Mouse (Mus musculus) adrenal gland, postnatal 36 days (tissue): ENCODE results near the gene Acbd6. TPM values are rescaled to one million over a fixed set of nuclear protein-coding genes. Genes with fewer than 3 reads are reported as not detected.

ENCODE experiments used
- DNase-seq, 2 experiments: peaks; one replicate each; pipeline ENCODE4 v3.0.0; 2021; ENCODE audit warnings: mixed read lengths in 1 of 2
- total RNA-seq, 2 experiments: library from RNA; stranded (reverse); gene quantifications; 2 replicates each; pipeline ENCODE4 v1.2.3; 2021

Gene Acbd6
- total RNA-seq, 2 experiments from 2014 or later = 67.2 to 75.2 TPM

GRCm38 (mm10) chr1:155721443-155721842 lies 163.5 kb downstream of the Acbd6 start:
- DNase-seq = peak in 1 of 2 experiments; percentile 42

- DNase-seq = peak; percentile 53 to 59
These were observed 164.3 kb downstream of the Acbd6 start for GRCm38 (mm10) chr1:155722185-155722584.

- DNase-seq = no peak
These were observed 166.4 kb downstream of the Acbd6 start for GRCm38 (mm10) chr1:155724301-155724700.

GRCm38 (mm10) chr1:155725876-155726275 lies 168.0 kb downstream of the Acbd6 start:
- no peak for DNase-seq

GRCm38 (mm10) chr1:155727830-155728229 lies 169.9 kb downstream of the Acbd6 start:
- DNase-seq = no peak

DNA sequence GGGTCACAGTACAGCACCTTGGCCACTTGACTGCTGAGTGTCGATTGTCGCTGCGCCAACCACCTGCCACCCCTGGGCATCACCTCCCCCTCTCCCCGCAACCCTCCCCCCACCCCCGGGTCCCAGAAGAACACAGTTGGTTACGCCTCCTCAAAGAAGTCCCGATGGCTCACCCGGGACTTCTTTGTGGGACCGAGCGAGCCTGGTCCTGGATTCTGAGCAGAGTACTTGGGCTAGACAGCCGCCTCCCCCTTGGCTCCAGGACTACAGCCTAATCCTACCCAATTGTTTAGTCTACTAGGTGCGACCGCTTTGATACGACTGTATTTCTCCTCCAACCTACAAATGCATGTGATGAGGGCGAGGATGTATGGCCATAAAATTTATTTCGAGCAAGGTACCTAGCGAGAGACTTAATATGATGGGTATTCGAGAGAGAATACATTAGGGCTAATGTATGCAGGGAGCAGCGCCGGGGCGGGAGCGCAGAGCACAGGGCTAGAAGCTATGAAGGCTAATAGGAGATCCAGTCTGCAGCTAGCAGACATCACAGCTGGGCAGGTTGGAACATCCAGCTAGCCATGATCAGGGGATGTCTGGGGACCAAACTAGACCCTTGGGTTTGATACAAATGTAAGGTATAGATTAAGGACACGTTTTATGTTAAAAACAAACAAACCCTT lies 171.3 kb downstream of the Acbd6 start:
- DNase-seq = no peak

DNA sequence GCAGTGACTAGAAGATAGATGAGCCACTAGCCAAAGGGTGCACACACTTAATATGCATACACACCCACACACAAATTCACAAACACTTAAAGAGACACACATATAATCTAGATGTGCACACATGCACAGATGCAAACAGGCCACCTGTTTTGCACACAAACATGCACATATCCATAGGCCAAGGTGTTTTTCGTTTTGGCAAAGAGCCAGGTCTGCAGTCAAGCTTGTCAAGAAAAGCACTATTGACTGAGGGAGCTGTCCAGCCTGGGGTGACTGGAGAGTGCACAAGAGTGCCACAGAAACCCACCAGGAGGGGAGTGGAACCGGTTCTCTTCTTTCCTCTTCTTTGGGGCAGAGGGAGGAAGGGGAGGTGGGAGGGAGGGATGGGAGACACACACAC lies 173.2 kb downstream of the Acbd6 start:
- no peak for DNase-seq

DNA sequence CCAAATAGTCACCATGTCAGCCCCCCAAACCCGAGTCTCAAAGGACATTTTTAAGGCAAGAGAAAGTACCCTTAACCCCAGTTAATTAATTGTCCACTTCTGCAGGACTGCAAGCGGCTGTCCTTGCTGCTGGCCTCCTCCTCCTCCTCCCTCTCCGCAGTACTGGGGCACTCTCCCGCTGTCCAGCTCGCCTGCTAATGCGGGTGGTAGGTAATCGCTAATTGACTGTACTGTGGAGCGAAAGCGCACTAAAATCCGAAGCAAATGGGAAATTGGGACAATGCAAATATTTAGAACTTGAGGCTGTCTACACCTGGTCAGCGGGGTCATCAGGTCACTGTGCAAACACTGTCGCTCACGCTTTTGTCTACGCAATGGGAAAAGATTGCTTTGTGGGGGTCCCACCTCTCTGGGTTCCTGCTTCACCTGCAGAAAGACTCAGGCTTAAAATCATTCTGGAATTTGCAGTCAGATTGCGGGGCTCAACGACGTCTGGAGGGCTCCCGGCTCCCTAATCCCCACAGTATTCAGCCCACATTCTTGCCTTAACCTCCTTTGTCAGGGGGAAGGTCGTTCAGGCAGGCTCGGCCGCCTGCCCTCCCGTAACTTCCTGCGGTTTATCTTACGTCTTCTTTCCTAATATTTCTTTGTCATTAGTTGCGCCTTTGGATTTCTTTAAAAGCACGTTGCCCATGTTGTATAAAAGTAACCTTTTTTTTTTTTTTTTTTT lies 178.3 kb downstream of the Acbd6 start:
- DNase-seq = no peak

DNA sequence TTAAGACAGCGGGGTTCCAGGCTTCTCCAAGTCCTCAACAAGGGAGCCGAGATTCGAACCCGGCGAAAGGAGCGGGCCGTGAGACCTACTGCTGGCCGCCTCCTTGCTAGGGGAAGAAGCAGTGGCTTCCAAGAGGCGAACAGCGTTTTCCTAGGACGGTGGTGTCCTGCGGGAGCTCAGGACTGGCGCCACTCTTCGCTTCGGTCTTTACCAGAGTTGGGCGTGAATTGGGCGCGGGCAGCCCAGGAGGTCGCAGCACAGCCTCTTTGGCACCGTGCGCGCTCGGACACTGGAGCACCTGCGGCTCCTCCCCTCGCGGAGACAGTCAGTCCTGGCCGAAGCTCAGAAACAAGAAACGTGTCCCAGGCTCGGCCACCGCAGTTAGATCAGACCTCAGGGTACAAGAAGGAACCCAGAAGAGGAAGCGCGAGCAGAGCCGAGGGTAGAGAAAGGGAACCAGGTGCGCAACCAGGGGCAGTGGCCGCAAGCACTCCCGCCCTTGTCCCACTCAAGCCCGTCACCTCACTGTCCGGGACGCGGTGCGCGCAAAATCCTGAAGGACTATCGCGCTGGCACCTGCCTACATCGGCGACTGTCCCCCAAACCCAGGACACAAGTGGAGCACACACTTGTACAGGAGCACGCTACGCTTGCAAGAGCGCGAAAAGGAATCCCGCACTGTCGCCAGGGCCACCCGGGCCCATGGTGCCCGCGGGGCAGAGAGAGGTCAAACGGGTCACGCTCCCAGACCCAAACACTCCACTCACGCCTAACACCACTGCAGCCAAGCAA lies 179.3 kb downstream of the Acbd6 start:
- no peak for DNase-seq

GRCm38 (mm10) chr1:155737809-155738383 lies 180.0 kb downstream of the Acbd6 start:
- DNase-seq = no peak

Other genes with a start within 250 kb of the Acbd6 start
- gene Xpr1, start 140.7 kb upstream of the Acbd6 start, total RNA-seq = 10 to 100 TPM; 43.5 to 49.2 TPM
- not detected for gene Lhx4, start 193.6 kb downstream of the Acbd6 start, total RNA-seq